Mouse (Mus musculus) hindbrain, embryonic 11.5 days (tissue): ENCODE results near the gene Gm5134. TPM values are rescaled to one million over a fixed set of nuclear protein-coding genes. Genes with fewer than 3 reads are reported as not detected.

Experiments used
- ATAC-seq: fragments of 200-750 bp; cut with Nextera tagmentation; 2 replicates; pipeline ENCODE4 v1.8.0; 2017; ENCODE audit warnings: mild to moderate bottlenecking, moderate TSS enrichment, moderate library complexity; ENCODE audit not compliant: low FRiP score
- DNase-seq: peaks from one replicate; pipeline ENCODE4 v3.0.0-alpha.2; 2015; ENCODE audit warnings: low spot score
- H3K27ac ChIP-seq: fragments of 300-500 bp; sonication (generic); 2 replicates; pipeline ENCODE4 v1.5.1; 2014; ENCODE audit warnings: mild to moderate bottlenecking, low read depth, low read length
- H3K27me3 ChIP-seq: fragments of 300-500 bp; sonication (generic); 2 replicates; pipeline ENCODE4 v1.6.1; 2014; ENCODE audit warnings: mild to moderate bottlenecking, low read length, moderate library complexity, mixed read lengths; ENCODE audit not compliant: control insufficient read depth, insufficient read depth
- H3K36me3 ChIP-seq: fragments of 300-500 bp; sonication (generic); 2 replicates; pipeline ENCODE4 v1.6.1; 2014; ENCODE audit warnings: mild to moderate bottlenecking, low read length, moderate library complexity, mixed read lengths; ENCODE audit not compliant: control insufficient read depth, insufficient read depth
- H3K4me1 ChIP-seq: fragments of 300-500 bp; sonication (generic); replicated peaks from 2 replicates; pipeline ENCODE4 v1.6.1; 2014; ENCODE audit warnings: low read length, mixed read lengths; ENCODE audit not compliant: control insufficient read depth, insufficient read depth
- H3K4me2 ChIP-seq: fragments of 300-500 bp; sonication (generic); replicated peaks from 2 replicates; pipeline ENCODE4 v1.6.1; 2014; ENCODE audit warnings: mild to moderate bottlenecking, low read depth, low read length
- H3K4me3 ChIP-seq: fragments of 300-500 bp; sonication (generic); 2 replicates; pipeline ENCODE4 v1.5.1; 2014; ENCODE audit warnings: low read depth, low read length
- H3K9ac ChIP-seq: fragments of 300-500 bp; sonication (generic); 2 replicates; pipeline ENCODE4 v1.6.1; 2014; ENCODE audit warnings: low read depth, low read length
- H3K9me3 ChIP-seq: fragments of 300-500 bp; sonication (generic); 2 replicates; pipeline ENCODE4 v1.6.1; 2016; ENCODE audit warnings: low read length; ENCODE audit not compliant: control insufficient read depth
- WGBS: fragments of 180-500 bp; shearing (Covaris S2); extraction: QIAGEN DNeasy Blood & Tissue Kit; methylation state at CpG from one replicate; pipeline ENCODE4 v1.1.7; 2014; 5-methylcytosine and 5-hydroxymethylcytosine counted together
- polyA plus RNA-seq: library from polyadenylated mRNA; unstranded; fragments of >200 nt; fragmentation: Nextera tagmentation; extraction: Ambion mirVana; gene quantifications from 2 replicates; pipeline ENCODE4 v1.2.1, GENCODE M21; 2014

The Gm5134 gene
- polyA plus RNA-seq, 1 experiment from 2014 or later: 0.22 TPM

DNA sequence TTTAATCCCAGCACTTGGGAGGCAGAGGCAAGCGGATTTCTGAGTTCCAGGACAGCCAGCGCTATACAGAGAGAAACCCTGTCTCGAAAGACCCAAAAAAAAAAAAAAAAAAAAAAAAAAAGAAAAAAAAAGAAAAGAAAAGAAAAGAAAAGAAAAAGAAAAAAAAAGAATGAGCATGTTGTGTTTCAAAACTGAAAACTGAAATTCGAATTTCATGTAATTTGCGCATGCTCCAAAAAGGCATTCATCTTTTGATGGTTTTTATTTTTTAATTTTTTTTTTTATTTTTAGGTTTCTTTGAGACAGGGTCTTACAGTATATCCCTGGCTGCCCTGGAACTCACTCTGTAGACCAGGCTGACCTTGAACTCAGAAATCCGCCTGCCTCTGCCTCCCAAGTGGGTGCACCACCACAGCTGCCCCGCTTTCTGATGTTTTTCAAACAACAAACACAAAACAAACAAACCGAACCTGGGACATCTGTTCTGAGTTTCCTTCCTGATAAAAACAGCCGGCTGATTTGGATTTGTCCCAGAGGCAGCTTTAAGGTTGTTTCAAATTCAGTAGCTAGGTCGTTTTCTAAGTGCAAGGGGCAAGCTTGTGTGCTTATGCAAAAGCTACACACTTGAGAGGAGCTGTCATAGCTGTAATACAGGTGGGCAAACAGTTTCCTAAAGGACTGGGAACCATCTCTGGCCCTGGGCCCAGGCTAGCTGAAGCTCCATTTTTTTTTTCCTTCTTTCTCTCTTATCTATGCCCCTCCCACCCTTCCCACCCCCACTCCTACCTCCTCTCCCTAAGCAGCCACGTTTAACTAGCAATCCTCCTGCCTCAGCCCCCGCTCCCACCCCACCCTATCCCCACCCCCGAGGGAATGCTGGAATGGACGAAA, 77.4 kb downstream of the Gm5134 start:
- Histone ChIP-seq H3K9me3 (no peaks in the 10 kb centered on the region), H3K27ac (0 out of 2 replicates have a peak overlapping the region, but pooled peaks have one; percentile 6), H3K36me3 (no peaks in the 10 kb centered on the region), H3K4me2 (peak overlapping the region; percentile 89), H3K27me3 (no peaks in the 10 kb centered on the region), H3K9ac (peak overlapping the region; percentile 98), H3K4me3 (peak overlapping the region; percentile 91), H3K4me1 (no peaks in the 10 kb centered on the region)
- ATAC-seq: no peak; the same call in 1 of the 2 replicates
- DNase-seq: no peak
- WGBS: 59% methylated on average over 14 of the region's 14 CpGs

- DNase-seq (peak; percentile 97), ATAC-seq (peak; percentile 99)
- Histone ChIP-seq H3K4me3 (peak within 1 kb of the TSS; percentile 91), H3K27ac (peak within 1 kb of the TSS; percentile 54; the same call in 1 of the 2 replicates), H3K9ac (peak within 1 kb of the TSS; percentile 98), H3K36me3 (no peaks in the 10 kb centered on the region), H3K4me1 (no peaks in the 10 kb centered on the region), H3K9me3 (no peaks in the 10 kb centered on the region), H3K4me2 (peak within 1 kb of the TSS; percentile 89), H3K27me3 (no peaks in the 10 kb centered on the region)
- under 1% methylated on average over 57 of the region's 58 CpGs for WGBS
Observed at GRCm38 (mm10) chr10:76032402-76033118, 78.2 kb downstream of the Gm5134 start, which contains the start of gene Zfp280b. Gene Zfp280b (plus strand): TSS chr10:76032650.

DNA sequence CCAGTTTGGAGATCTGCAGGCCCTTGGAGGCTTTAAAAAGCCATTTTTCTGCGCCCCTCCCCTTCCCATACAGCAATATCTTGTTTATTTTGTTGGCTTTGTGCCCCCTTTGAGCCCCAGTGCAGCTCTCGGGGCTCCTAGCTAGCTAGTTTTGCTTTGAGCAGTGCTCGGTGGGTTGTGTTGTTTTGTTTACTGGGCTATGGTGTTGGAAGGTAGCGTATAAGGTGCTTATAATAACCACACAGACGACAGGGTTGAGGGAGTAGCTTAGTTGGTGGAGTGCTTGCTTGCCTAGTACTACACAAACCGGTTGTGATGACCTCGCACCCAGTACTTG, 78.8 kb downstream of the Gm5134 start:
- H3K36me3 ChIP-seq: peaks cover 2% of the 10 kb centered on the region; the same call in 1 of the 2 replicates
- WGBS: 19% methylated on average over 7 of the region's 7 CpGs
- H3K9ac ChIP-seq: peak overlapping the region; percentile 98
- no peaks in the 10 kb centered on the region for H3K4me1 ChIP-seq
- H3K27me3 ChIP-seq: no peaks in the 10 kb centered on the region
- DNase-seq: no peak
- H3K4me3 ChIP-seq: peak overlapping the region; percentile 91
- H3K4me2 ChIP-seq: peak overlapping the region; percentile 89
- no peak overlapping the region for H3K27ac ChIP-seq
- no peaks in the 10 kb centered on the region for H3K9me3 ChIP-seq
- no peak for ATAC-seq

DNA sequence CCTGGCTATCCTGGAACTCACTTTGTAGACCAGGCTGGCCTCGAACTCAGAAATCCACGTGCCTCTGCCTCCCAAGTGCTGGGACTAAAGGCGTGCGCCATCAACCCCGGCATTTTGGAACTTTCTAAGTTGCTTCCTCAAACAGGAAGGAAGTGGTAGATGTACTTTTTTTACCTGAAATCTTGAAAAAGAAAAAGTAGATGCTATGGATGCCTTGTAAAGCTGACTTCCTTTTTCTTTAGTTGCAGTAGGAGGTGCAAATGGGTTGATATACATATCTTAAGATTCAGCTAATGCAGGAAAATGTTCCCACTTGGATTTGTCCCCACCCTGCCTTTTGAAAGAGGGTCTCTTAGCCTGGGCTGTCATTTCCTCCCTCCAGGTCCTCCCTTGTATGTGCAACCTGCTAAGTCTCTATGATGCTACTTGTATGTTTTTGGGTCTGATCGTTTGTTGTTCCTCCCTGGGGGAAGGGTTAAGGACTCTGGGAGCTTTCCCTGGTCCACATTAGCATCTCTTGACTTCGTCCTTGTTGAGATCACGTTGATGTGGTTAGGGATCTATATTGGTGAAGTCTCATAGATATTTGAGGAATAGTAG, 79.8 kb downstream of the Gm5134 start:
- DNase-seq: no peak
- no peak overlapping the region for H3K9ac ChIP-seq
- H3K4me3 ChIP-seq: no peak overlapping the region
- no peaks in the 10 kb centered on the region for H3K27me3 ChIP-seq
- ATAC-seq: no peak
- H3K9me3 ChIP-seq: no peaks in the 10 kb centered on the region
- H3K4me2 ChIP-seq: no peak overlapping the region
- no peaks in the 10 kb centered on the region for H3K4me1 ChIP-seq
- peaks cover 11% of the 10 kb centered on the region for H3K36me3 ChIP-seq
- 96% methylated on average over 8 of the region's 8 CpGs for WGBS
- H3K27ac ChIP-seq: no peak overlapping the region

DNA sequence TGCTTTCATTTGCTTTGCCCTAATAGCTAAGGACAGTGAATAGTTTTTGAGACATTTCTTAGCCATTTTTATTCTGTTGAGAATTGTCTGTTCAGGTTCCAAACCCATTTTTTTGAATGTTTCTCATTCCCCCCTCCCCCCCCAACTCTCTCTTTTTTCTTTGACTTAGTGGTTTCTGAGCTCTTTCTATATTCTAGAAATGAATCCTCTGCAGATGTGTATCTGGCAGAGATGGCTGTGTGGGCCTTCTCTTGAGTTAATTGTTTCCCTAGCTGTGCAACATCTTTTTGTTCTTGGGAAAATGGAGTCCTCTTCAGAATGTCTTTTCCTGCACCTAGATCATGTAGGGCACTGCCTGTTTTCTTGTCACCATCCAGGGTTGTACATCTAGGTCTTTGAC, 81.0 kb downstream of the Gm5134 start:
- Histone ChIP-seq H3K9me3 (no peaks in the 10 kb centered on the region), H3K27ac (no peak overlapping the region), H3K4me2 (no peak overlapping the region), H3K4me3 (no peak overlapping the region), H3K36me3 (peaks cover 22% of the 10 kb centered on the region), H3K27me3 (no peaks in the 10 kb centered on the region), H3K4me1 (no peaks in the 10 kb centered on the region), H3K9ac (no peak overlapping the region)
- DNase-seq (no peak), ATAC-seq (no peak)

DNA sequence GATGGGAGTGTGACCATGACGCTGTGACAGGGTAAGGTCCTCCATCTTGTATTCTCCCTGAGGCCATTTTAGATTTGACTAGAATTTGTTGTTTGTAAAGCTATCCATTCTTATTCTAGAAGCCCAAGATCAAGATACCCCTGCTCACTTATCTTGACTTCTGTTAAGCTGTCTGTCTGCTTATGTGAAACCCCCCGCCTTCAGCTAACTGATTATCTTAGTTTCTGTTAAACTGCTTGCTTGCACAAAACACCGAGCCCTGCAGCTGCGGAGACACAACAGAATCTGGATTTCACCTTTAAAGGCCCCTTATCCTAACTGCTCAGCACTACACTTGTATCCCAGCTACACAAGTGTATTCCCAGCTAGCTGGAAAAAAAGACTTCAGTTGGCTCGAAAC, 82.6 kb downstream of the Gm5134 start:
- Histone ChIP-seq H3K9ac (no peak overlapping the region), H3K4me2 (no peak overlapping the region), H3K4me1 (no peaks in the 10 kb centered on the region), H3K27me3 (no peaks in the 10 kb centered on the region), H3K9me3 (no peaks in the 10 kb centered on the region), H3K36me3 (peaks cover 25% of the 10 kb centered on the region), H3K4me3 (no peak overlapping the region), H3K27ac (no peak overlapping the region)
- ATAC-seq (no peak), DNase-seq (no peak)
- WGBS: 95% methylated on average over 5 of the region's 5 CpGs

DNA sequence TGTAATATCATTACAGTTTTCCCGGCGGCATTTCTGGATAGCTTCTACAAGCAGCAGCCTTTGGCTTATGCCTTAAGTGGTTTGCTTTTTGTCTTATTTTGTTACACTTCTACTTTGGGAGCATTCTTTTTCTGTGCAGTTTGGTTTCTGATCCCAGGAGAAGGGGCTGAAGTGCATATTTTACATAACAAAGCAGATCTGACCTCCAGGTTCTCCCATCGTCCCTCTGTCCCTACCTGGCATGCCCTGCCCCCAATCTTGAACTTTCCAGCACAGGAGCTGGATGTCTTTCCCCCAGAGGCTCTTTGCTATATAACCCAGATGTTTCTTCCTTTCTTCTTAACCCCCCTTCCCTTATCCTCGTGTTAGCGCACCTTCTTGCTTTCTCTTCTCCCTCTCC, 91.0 kb downstream of the Gm5134 start:
- 48% methylated on average over 5 of the region's 5 CpGs for WGBS
- peaks cover 2% of the 10 kb centered on the region for H3K36me3 ChIP-seq
- H3K9me3 ChIP-seq: no peaks in the 10 kb centered on the region

DNA sequence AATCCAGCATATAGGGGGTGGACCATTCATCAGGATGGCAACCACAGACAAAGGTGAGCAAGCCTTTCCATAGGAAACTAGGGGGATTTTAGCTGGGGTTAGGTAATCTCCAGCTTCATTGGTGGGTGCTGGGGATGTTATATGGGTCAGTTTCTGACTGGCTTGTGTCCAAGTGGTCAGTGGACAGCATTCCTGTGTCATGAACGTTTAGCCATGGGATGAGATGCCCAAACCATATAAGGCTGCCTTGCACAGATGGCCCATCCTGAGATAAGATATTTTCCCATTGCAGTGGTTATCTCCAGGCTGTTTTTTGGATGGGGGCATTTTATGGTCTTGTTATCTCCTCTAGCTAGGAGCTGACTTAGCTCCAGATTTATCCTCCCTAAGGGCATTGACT, 92.4 kb downstream of the Gm5134 start:
- Histone ChIP-seq H3K4me2 (no peak overlapping the region), H3K9ac (no peak overlapping the region), H3K27me3 (no peaks in the 10 kb centered on the region), H3K27ac (no peak overlapping the region), H3K4me1 (no peaks in the 10 kb centered on the region), H3K9me3 (no peaks in the 10 kb centered on the region), H3K4me3 (no peak overlapping the region), H3K36me3 (no peaks in the 10 kb centered on the region)
- DNase-seq (no peak), ATAC-seq (no peak)
- 56% methylated on average over 1 of the region's 1 CpGs for WGBS

More for the DNA sequence above, 91.0 kb downstream of the Gm5134 start:
- DNase-seq (no peak), ATAC-seq (no peak)
- Histone ChIP-seq H3K4me1 (no peaks in the 10 kb centered on the region), H3K4me2 (no peak overlapping the region), H3K9ac (no peak overlapping the region), H3K27me3 (no peaks in the 10 kb centered on the region), H3K4me3 (no peak overlapping the region), H3K27ac (no peak overlapping the region)
